22 mouse cellular contexts compared by ENCODE assay signal in genomic region chr13:29743761-29744160, GRCm38 (mm10).
DNase-seq lines count a peak whose midpoint lies in the region; ATAC-seq and TF ChIP-seq lines count a peak whose summit lies in the region.
"Had no signal": no experiment of that assay in that cellular context is flagged by ENCODE, and none has a peak within 500 bp of the region (broad histone marks: within the 10 kb centered on the region; RNA-seq: fewer than 3 reads in every experiment).

No protein-coding gene starts in this region.

- no peaks in the 10 kb centered on the region for H3K27me3 ChIP-seq in kidney, postnatal 0 days (ENCODE audit: insufficient read depth, low read length)
- H3K27me3 ChIP-seq in kidney, adult 2 months (replicated peaks; ENCODE audit: control insufficient read depth, insufficient read depth, low read length): no peaks in the 10 kb centered on the region
- H3K27me3 ChIP-seq in lung, embryonic 16.5 days (ENCODE audit: control insufficient read depth, insufficient read depth, low read depth, low read length): no peaks in the 10 kb centered on the region
- no peaks in the 10 kb centered on the region for H3K27me3 ChIP-seq in neural tube, embryonic 15.5 days (replicated peaks)
- H3K27me3 ChIP-seq: CH12.LX; hindbrain, embryonic 15.5 days; Patski had no signal

- no peak overlapping the region for H3K4me3 ChIP-seq in kidney, postnatal 0 days (replicated peaks; ENCODE audit: low read depth, low read length)
- H3K4me3 ChIP-seq in kidney, adult 2 months (ENCODE audit: insufficient read depth, low read depth, low read length): no peak overlapping the region
- no peak overlapping the region for H3K4me3 ChIP-seq in lung, embryonic 16.5 days (ENCODE audit: low read length)
- H3K4me3 ChIP-seq in neural tube, embryonic 15.5 days (replicated peaks): no peak overlapping the region
- H3K4me3 ChIP-seq: hindbrain, embryonic 10.5 days; hindbrain, embryonic 15.5 days had no signal

- no peak overlapping the region for H3K4me2 ChIP-seq in kidney, postnatal 0 days (ENCODE audit: low read length)
- no peak overlapping the region for H3K4me2 ChIP-seq in lung, embryonic 16.5 days (ENCODE audit: low read depth, low read length)
- H3K4me2 ChIP-seq in neural tube, embryonic 15.5 days: no peak overlapping the region
- H3K4me2 ChIP-seq: hindbrain, embryonic 15.5 days had no signal

- no peak overlapping the region for H3K27ac ChIP-seq in kidney, postnatal 0 days
- no peak overlapping the region for H3K27ac ChIP-seq in kidney, adult 2 months (ENCODE audit: insufficient read depth, low read depth, low read length)
- peak overlapping the region; percentile 11; the same call in 1 of the 2 replicates for H3K27ac ChIP-seq in lung, embryonic 16.5 days (ENCODE audit: low read length)
- H3K27ac ChIP-seq in neural tube, embryonic 15.5 days (replicated peaks): no peak overlapping the region
- H3K27ac ChIP-seq: hindbrain, embryonic 10.5 days; hindbrain, embryonic 15.5 days; liver, embryonic 14.5 days had no signal

- no peak for TF ChIP-seq CTCF in kidney, postnatal 0 days (IDR thresholded peaks at IDR 0.05; ENCODE audit: low read depth)
- no peak for TF ChIP-seq CTCF in kidney, adult 2 months (conservative IDR thresholded peaks at IDR 0.05; ENCODE audit: insufficient read depth, insufficient read length, low read depth, low read length)

- no peaks in the 10 kb centered on the region for H3K4me1 ChIP-seq in kidney, postnatal 0 days (replicated peaks; ENCODE audit: insufficient read depth, low read length)
- H3K4me1 ChIP-seq in kidney, adult 2 months (ENCODE audit: control insufficient read depth, insufficient read depth, low read length): no peaks in the 10 kb centered on the region
- peaks cover 17% of the 10 kb centered on the region; the same call in 1 of the 2 replicates for H3K4me1 ChIP-seq in lung, embryonic 16.5 days (replicated peaks; ENCODE audit: control insufficient read depth, insufficient read depth, low read length)
- no peaks in the 10 kb centered on the region for H3K4me1 ChIP-seq in neural tube, embryonic 15.5 days
- H3K4me1 ChIP-seq: hindbrain, embryonic 10.5 days had no signal

- no peaks in the 10 kb centered on the region for H3K9me3 ChIP-seq in kidney, postnatal 0 days (replicated peaks; ENCODE audit: low read length)
- H3K9me3 ChIP-seq in lung, embryonic 16.5 days (ENCODE audit: control insufficient read depth, low read length): no peaks in the 10 kb centered on the region
- H3K9me3 ChIP-seq in neural tube, embryonic 15.5 days (replicated peaks): no peaks in the 10 kb centered on the region
- H3K9me3 ChIP-seq: hindbrain, embryonic 10.5 days; hindbrain, embryonic 15.5 days had no signal

- WGBS in kidney, postnatal 0 days: 69% methylated on average over 4 of the region's 4 CpGs
- 62% methylated on average over 4 of the region's 4 CpGs for WGBS in kidney, adult 2 months
- WGBS in lung, embryonic 16.5 days: 44% methylated on average over 4 of the region's 4 CpGs
- 67% methylated on average over 4 of the region's 4 CpGs for WGBS in neural tube, embryonic 15.5 days

- no peak for TF ChIP-seq POLR2A in kidney, adult 2 months (IDR thresholded peaks at IDR 0.05; ENCODE audit: low read depth, low read length)

- no peak overlapping the region for H3K9ac ChIP-seq in kidney, postnatal 0 days (ENCODE audit: low read depth, low read length)
- no peak overlapping the region for H3K9ac ChIP-seq in lung, embryonic 16.5 days (ENCODE audit: low read length)
- H3K9ac ChIP-seq in neural tube, embryonic 15.5 days (replicated peaks): no peak overlapping the region
- H3K9ac ChIP-seq: hindbrain, embryonic 15.5 days; liver, embryonic 14.5 days had no signal

- DNase-seq in heart, adult 11 months: peak; percentile 21
- DNase-seq in heart, adult 8-10 months (ENCODE audit: low spot score): no peak
- peak; percentile 43 for DNase-seq in kidney, postnatal 0 days (ENCODE audit: low spot score)
- DNase-seq in kidney, adult 2 months: no peak
- no peak for DNase-seq in lung, postnatal 25 days (ENCODE audit: low spot score)
- DNase-seq in lung, postnatal 36 days: peak; percentile 19
- DNase-seq: cerebellum, adult 8-10 months; cerebellum, postnatal 36 days; gastrocnemius, postnatal 14 days; kidney, adult 11 months; liver; right cerebral cortex, adult 18-20 months had no signal

- no peak for ATAC-seq in kidney, postnatal 0 days (replicated peaks; ENCODE audit: low FRiP score, low read depth)
- ATAC-seq in lung, embryonic 16.5 days (ENCODE audit: low read depth): peak; percentile 86
- ATAC-seq in neural tube, embryonic 15.5 days (ENCODE audit: low FRiP score): no peak
- ATAC-seq: forebrain, embryonic 14.5 days; inflammation-experienced regulatory T-cells, adult 6 months; midbrain, embryonic 16.5 days; Patski had no signal

- H3K36me3 ChIP-seq in kidney, postnatal 0 days (ENCODE audit: insufficient read depth, low read length): no peaks in the 10 kb centered on the region
- H3K36me3 ChIP-seq in kidney, adult 2 months (ENCODE audit: control insufficient read depth, insufficient read depth, low read length): no peaks in the 10 kb centered on the region
- H3K36me3 ChIP-seq in lung, embryonic 16.5 days (ENCODE audit: control insufficient read depth, insufficient read depth, low read length): no peaks in the 10 kb centered on the region
- no peaks in the 10 kb centered on the region for H3K36me3 ChIP-seq in neural tube, embryonic 15.5 days
- H3K36me3 ChIP-seq: hindbrain, embryonic 10.5 days; hindbrain, embryonic 15.5 days had no signal

Comparison
In these comparisons a context has a peak if more than half of its experiments do, and no peak if none do; other contexts are left out.
1. DNase-seq: peak in heart, adult 11 months (single experiment), kidney, postnatal 0 days (single experiment) and lung, postnatal 36 days (single experiment); none in heart, adult 8-10 months (single experiment), kidney, adult 2 months (single experiment) and lung, postnatal 25 days (single experiment).